Mouse (Mus musculus) thymus, postnatal 36 days (tissue): ENCODE data around the gene Ninj1.
A peak's percentile ranks its signal among the peaks of the same experiment; 100 is the strongest.

ENCODE experiments used
- DNase-seq, 2 experiments: peaks; one replicate each; pipeline ENCODE4 v3.0.0; 2022; ENCODE audit warnings: mixed read lengths in 2 of 2

Gene Ninj1

DNA sequence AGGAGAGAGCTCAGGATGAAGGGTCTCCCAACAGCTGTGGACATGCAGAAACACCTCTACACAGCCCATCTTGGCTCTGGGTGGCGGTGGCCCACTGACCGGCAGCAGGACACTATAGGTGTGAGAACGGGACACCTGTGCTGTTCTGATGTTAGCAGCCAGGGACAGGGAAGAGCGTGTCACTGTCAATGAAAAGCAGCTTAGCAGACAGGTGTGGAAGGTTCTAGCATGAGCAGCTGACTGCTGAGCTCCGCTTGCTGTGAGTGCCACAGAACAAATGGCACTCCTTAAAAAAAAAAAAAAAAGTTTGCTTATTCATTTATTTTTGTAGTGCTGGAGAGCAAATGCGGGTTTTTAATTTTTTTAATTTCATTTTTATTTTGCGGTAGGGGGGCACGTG, 50.3 kb downstream of the Ninj1 start:
- no peak for DNase-seq

DNA sequence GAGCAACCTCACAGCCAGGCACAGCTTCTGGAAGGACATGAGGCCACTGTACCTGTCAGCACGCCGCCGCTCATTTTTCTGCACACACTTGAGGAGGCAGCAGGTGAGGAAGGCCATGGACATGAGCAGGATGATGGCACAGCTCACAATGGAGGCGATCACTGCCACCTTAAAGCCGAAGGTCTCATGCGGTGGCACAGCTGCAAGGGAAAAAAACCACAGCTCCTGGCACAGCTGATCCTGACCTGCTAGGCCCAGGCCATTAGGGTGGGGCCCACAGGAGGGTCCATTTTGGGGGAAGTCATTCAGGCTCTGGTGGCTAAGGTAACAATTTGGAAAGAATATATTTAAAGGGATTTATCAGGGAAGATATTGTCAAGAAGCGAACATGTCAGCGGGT, 51.5 kb downstream of the Ninj1 start:
- DNase-seq, result no peak

DNA sequence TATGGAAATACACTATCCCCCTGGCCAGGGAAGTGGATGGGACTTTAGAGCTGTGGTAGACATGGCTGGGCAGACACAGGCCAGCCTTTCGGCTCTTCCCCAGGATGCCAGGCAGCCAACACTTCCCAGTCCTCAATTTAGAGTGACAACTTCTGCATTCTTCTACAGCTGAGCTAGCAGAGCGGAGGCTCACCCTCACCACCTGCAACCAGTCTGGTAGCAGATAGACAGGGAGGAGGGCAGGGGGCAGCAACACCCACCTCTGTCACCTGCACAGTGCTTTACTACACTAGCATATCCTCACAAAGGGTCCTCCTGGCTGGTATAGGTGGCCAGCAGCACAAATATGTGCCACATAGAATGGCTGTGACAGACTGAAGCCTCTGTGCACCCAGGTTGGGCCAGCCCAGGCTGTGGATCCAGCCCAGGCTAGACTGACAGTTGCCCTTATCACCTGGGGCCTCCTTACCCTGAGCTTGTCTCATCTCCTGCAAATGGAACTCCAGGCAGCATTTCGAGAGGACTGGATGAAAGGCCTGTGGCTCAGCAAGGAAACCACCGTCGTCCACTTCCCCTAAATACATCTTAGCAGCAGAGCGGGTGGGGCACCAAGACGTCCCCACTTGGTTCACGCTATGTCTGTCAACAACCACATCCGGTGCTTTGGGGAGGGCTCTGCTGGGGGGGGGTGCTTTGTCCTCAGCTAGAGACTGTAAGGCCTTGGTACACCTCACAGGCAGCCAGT, 55.2 kb downstream of the Ninj1 start:
- DNase-seq, result peak; percentile 80 to 87

DNA sequence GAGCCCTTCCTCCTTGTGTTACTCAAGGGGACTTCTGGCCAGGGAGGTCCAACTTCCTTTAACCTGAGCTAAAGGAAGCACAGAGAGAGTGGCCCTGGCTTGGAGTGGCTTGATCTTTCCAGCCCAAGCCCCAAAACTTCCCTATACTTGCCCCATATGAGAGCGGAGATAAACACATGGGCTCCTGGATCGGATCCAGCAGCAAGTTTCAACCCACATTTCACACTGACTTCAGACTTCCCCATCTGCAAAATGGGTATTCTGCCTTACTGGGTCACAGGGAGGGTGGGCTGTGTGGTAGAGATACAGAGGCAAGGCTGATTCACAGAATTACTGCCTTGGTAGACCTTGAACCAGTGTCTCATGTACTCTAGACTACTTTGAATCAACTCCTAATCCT, 56.2 kb downstream of the Ninj1 start:
- DNase-seq, result no peak

DNA sequence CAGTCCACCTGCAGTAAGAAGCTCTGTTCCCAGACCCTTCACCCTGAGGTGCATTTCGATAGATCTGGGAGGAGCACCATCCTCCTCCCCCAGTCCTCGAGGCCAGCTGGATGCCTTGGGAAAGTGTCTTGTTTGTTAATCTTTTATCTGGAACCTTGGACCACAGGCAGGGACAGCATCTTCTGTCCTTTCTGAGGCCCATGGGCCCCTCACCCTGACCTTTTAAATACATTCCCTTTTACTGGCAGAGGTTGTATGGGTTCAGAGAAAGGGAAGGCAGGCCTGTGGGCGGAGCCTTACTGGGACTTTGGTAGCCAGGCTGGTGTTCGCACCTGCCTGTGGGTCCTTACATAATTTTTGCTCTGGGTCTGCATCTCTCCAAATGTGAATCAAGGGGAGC, 58.0 kb downstream of the Ninj1 start:
- DNase-seq, result no peak
